Mouse (Mus musculus): Measurements from ENCODE around the gene Ccdc24.
A peak's percentile ranks its signal among the peaks of the same experiment; 100 is the strongest.

The Ccdc24 gene

DNA sequence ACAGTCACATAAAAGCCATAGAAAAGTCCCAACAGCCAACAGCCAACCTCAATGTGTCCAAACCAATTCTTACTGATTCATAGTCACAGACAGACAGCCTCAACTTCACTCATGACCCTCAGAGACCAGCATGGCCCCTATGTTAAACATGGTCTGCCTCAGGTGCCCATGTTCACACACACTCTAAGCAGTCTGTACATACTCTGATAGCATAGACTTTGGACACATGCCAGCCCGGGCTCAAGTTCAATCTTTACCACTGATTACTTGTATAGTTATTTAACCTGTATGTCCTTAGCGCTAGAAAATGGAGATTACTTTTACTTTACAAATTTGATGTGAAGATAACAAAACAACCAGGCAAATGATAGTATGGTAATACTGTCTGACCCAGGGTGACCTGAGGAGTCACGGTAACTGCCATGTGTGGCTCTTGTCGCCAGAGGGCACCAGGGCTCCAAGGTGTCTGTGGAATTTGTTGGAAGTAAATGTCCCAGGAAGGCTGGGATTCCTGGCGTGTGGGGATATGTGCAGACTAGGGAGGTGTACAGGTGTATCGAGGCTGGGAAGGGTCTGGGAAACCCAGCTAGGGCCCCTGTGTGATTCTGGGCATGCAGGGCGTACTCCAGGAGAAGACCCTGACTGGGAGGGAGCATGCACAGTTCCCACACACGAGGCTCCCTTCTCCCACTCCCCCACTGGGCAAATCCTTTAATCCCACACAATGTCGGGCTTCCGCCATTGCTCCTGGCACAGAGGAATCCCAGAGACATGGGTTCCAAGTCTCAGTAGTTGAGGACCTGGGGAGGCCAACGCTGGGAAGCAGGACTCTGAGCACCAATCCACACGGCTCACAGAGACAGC, 42.9 kb downstream of the Ccdc24 start:
- DNase-seq = peak; percentile 74

DNA sequence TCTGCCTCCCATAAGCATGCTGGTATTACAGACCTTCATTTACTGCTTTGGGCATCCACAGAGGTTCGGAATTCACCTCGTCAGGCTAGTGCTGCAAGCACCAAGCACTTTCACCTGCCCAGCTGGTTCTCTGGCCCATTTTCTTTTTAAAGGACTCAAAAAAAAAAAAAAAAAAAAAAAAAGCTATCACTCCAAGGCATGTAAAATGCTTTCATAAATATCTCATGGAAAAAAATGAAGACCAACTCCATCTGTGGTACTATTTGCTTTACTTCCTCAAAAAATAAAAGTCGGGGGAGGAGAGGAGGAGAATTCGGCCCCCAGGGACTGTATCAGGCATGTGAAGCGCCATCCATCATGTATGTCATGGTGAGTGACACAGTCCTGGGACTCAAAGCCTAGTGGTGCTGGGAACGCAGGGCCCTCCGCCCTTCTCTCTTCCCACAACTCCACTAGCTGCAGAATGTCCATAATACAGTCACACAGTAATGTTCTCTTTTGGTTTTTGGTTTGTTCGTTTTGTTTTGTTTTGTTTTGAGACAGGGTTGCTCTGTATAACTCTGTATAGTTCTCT, 43.7 kb downstream of the Ccdc24 start:
- peak; percentile 2 for DNase-seq

DNA sequence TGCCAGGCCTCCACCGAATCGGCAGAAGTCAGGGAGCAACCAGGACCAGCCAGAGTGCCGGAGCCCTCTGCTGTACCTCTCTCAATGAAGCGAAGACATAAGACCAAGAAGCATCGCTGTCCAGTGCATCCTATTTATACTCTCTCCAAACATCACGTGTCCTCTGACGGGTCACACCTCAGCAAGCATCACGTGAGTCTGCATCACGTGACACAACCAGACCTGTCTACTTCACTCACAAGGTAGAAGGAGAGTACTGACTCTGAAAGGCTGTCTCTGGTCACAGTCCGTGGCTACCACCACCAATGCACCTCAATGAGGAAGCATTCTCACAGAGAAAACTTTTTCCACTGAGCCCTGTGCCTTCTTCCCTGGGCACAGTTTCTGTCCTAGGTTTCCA, 54.3 kb downstream of the Ccdc24 start:
- no peak for DNase-seq

DNA sequence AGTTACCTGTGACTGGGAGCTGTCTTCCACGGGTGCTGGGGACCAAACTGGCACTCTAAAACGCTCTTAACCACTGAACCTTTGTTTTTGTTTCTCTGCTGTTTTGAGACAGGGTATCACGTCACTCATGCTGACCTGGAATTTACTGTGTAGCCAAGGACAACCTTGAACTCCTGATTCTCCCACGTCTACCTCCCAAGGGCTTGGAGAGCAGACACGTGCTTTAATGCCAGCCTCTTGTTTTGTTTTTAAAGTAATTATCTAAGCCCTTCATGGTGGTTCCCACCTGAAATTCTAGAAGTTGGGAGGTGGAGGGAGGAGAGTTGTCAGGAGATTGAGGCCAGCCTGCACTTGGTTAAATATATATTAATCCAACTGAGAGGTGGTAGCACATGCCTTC, 55.6 kb downstream of the Ccdc24 start:
- DNase-seq = no peak
